Mouse (Mus musculus) intestine, embryonic 15.5 days (tissue): ENCODE measurements at regions not wholly inside any gene's neighbourhood (a gene's known extent, or its start where the extent isn't known, plus 50 kb on each side); places are given as distances from the start of the nearest gene placed in this dataset.

Experiments
- ATAC-seq: fragments of 200-750 bp; cut with Nextera tagmentation; 2 replicates; pipeline ENCODE4 v1.8.0; 2017; ENCODE audit warnings: moderate TSS enrichment, moderate library complexity
- H3K27ac ChIP-seq: fragments of 300-500 bp; sonication (generic); 2 replicates; pipeline ENCODE4 v1.5.1; 2015; ENCODE audit warnings: mild to moderate bottlenecking, inconsistent platforms
- H3K27me3 ChIP-seq: fragments of 300-500 bp; sonication (generic); replicated peaks from 2 replicates; pipeline ENCODE4 v1.6.1; 2015; ENCODE audit warnings: inconsistent platforms
- H3K36me3 ChIP-seq: fragments of 300-500 bp; sonication (generic); 2 replicates; pipeline ENCODE4 v1.6.1; 2015; ENCODE audit warnings: inconsistent platforms
- H3K4me1 ChIP-seq: fragments of 300-500 bp; sonication (generic); replicated peaks from 2 replicates; pipeline ENCODE4 v1.6.1; 2015; ENCODE audit warnings: inconsistent platforms
- H3K4me2 ChIP-seq: fragments of 300-500 bp; sonication (generic); replicated peaks from 2 replicates; pipeline ENCODE4 v1.6.1; 2015; ENCODE audit warnings: mild to moderate bottlenecking, inconsistent platforms
- H3K4me3 ChIP-seq: fragments of 300-500 bp; sonication (generic); replicated peaks from 2 replicates; pipeline ENCODE4 v1.5.1; 2015; ENCODE audit warnings: inconsistent platforms
- H3K9ac ChIP-seq: fragments of 300-500 bp; sonication (generic); 2 replicates; pipeline ENCODE4 v1.6.1; 2015; ENCODE audit warnings: inconsistent platforms
- H3K9me3 ChIP-seq: fragments of 300-500 bp; sonication (generic); 2 replicates; pipeline ENCODE4 v1.6.1; 2016; ENCODE audit warnings: inconsistent platforms
- WGBS: fragments of 180-500 bp; shearing (Covaris S2); methylation state at CpG from one replicate; pipeline ENCODE4 v1.1.7; 2015; 5-methylcytosine and 5-hydroxymethylcytosine counted together

- WGBS, result 76% methylated on average over 4 of the region's 4 CpGs
- Histone ChIP-seq H3K9me3 (no peaks in the 10 kb centered on the region), H3K9ac (no peak overlapping the region), H3K4me2 (no peak overlapping the region), H3K27me3 (no peaks in the 10 kb centered on the region), H3K4me3 (no peak overlapping the region), H3K27ac (no peak overlapping the region), H3K4me1 (no peaks in the 10 kb centered on the region), H3K36me3 (no peaks in the 10 kb centered on the region)
- ATAC-seq, result no peak
Observed at GRCm38 (mm10) chr4:72688842-72689241, 163.6 kb downstream of the Aldoart1 start.

- Histone ChIP-seq H3K9ac (no peak overlapping the region), H3K9me3 (no peaks in the 10 kb centered on the region), H3K4me2 (no peak overlapping the region), H3K4me1 (no peaks in the 10 kb centered on the region), H3K27me3 (no peaks in the 10 kb centered on the region), H3K36me3 (no peaks in the 10 kb centered on the region), H3K4me3 (no peak overlapping the region), H3K27ac (no peak overlapping the region)
- ATAC-seq, result no peak
- 66% methylated on average over 2 of the region's 2 CpGs for WGBS
Observed at GRCm38 (mm10) chr4:72674006-72674405, 178.4 kb downstream of the Aldoart1 start.

DNA sequence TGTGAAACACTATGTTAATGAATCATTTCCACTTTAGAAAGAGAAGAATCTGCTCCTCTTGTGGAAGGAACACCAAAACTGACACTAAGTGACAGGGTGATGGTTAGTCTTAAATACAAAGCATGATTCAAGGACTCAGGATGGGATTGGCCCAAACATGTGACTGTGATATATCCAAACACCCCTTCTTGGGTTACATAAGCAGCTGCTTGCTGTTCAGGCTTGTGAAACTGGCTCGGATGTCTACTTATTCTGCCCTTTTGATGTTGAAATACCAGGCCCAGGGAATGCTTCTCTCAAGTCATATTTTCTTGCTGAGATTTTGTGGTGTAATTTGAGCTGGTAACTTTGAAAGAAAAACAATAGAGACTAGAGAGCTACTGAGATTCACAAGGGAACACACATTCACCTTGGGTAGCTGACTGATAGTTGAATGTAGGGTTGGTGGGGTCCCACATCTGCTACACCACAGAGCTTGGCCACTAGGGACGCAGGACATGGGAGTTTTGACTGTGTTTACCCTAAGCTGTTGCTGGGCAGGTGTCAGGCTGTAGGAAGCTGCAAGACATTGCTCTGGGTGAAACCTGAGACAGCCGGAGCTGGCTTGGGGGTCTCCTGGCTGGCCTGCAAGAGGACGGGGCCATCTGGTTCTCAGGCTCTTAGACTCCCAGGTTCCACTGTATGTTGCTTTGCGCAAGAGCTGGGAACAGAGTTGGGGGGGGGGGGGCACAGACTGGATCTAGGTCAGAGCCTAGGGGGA is 180.6 kb downstream of the Aldoart1 start:
- Histone ChIP-seq H3K27ac (no peak overlapping the region), H3K9ac (no peak overlapping the region), H3K36me3 (no peaks in the 10 kb centered on the region), H3K4me1 (no peaks in the 10 kb centered on the region), H3K27me3 (no peaks in the 10 kb centered on the region), H3K4me2 (no peak overlapping the region), H3K9me3 (no peaks in the 10 kb centered on the region), H3K4me3 (no peak overlapping the region)
- WGBS, result 67% methylated on average over 5 of the region's 5 CpGs
- no peak for ATAC-seq

- Histone ChIP-seq H3K27ac (no peak overlapping the region), H3K4me1 (no peaks in the 10 kb centered on the region), H3K4me3 (no peak overlapping the region), H3K9ac (no peak overlapping the region), H3K27me3 (no peaks in the 10 kb centered on the region), H3K9me3 (no peaks in the 10 kb centered on the region), H3K36me3 (no peaks in the 10 kb centered on the region), H3K4me2 (no peak overlapping the region)
- no peak for ATAC-seq
- WGBS, result 89% methylated on average over 5 of the region's 5 CpGs
Observed at GRCm38 (mm10) chr4:72669827-72670494, 182.5 kb downstream of the Aldoart1 start.

DNA sequence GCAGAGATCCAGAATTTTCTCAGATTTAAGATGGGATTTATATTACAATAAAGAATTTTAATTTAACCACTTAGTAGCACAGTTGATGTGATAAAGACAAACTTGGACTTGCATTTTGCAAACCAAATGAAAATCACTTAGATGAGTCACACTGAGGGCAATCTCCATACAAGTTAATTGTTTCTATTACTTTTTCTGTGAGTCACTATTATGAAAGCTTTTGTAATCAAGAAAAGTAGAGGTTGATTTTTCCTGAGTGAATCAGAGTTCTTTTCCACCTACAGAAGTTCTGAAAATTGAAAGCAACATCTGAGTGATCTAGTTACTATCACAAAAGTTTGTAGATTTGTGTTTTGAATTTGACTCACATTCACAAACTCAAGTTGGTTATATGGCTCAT is 188.1 kb downstream of the Aldoart1 start:
- H3K36me3 ChIP-seq, result no peaks in the 10 kb centered on the region
- no peak overlapping the region for H3K27ac ChIP-seq
- no peaks in the 10 kb centered on the region for H3K27me3 ChIP-seq
- no peak overlapping the region for H3K4me2 ChIP-seq
- no peaks in the 10 kb centered on the region for H3K9me3 ChIP-seq
- no peaks in the 10 kb centered on the region for H3K4me1 ChIP-seq
- no peak for ATAC-seq
- no peak overlapping the region for H3K9ac ChIP-seq
- no peak overlapping the region for H3K4me3 ChIP-seq

GRCm38 (mm10) chr4:72662477-72662876 is 190.0 kb downstream of the Aldoart1 start:
- ATAC-seq, result no peak
- no peak overlapping the region for H3K4me2 ChIP-seq
- H3K27ac ChIP-seq, result no peak overlapping the region
- no peaks in the 10 kb centered on the region for H3K27me3 ChIP-seq
- no peaks in the 10 kb centered on the region for H3K4me1 ChIP-seq
- no peaks in the 10 kb centered on the region for H3K36me3 ChIP-seq
- H3K9ac ChIP-seq, result no peak overlapping the region
- no peak overlapping the region for H3K4me3 ChIP-seq
- H3K9me3 ChIP-seq, result no peaks in the 10 kb centered on the region

- Histone ChIP-seq H3K4me1 (no peaks in the 10 kb centered on the region), H3K4me2 (no peak overlapping the region), H3K9me3 (no peaks in the 10 kb centered on the region), H3K27me3 (no peaks in the 10 kb centered on the region), H3K27ac (no peak overlapping the region), H3K36me3 (no peaks in the 10 kb centered on the region), H3K9ac (no peak overlapping the region), H3K4me3 (no peak overlapping the region)
- WGBS, result 96% methylated on average over 1 of the region's 1 CpGs
- no peak for ATAC-seq
Observed at GRCm38 (mm10) chr4:72656206-72656605, 196.2 kb downstream of the Aldoart1 start.

- no peak for ATAC-seq
- Histone ChIP-seq H3K9ac (no peak overlapping the region), H3K36me3 (no peaks in the 10 kb centered on the region), H3K9me3 (no peaks in the 10 kb centered on the region), H3K4me3 (no peak overlapping the region), H3K27ac (no peak overlapping the region), H3K4me2 (no peak overlapping the region), H3K4me1 (no peaks in the 10 kb centered on the region), H3K27me3 (no peaks in the 10 kb centered on the region)
- 90% methylated on average over 1 of the region's 1 CpGs for WGBS
Observed at GRCm38 (mm10) chr4:72647130-72647529, 205.3 kb downstream of the Aldoart1 start.

GRCm38 (mm10) chr4:72629416-72629815 is 223.0 kb downstream of the Aldoart1 start:
- 43% methylated on average over 3 of the region's 3 CpGs for WGBS
- no peaks in the 10 kb centered on the region for H3K27me3 ChIP-seq
- H3K4me2 ChIP-seq, result no peak overlapping the region
- H3K27ac ChIP-seq, result no peak overlapping the region
- ATAC-seq, result no peak
- no peak overlapping the region for H3K4me3 ChIP-seq
- H3K4me1 ChIP-seq, result no peaks in the 10 kb centered on the region
- no peaks in the 10 kb centered on the region for H3K36me3 ChIP-seq
- H3K9me3 ChIP-seq, result no peaks in the 10 kb centered on the region
- H3K9ac ChIP-seq, result no peak overlapping the region

GRCm38 (mm10) chr4:72627219-72627930 is 225.1 kb downstream of the Aldoart1 start:
- Histone ChIP-seq H3K4me2 (no peak overlapping the region), H3K9ac (no peak overlapping the region), H3K27me3 (no peaks in the 10 kb centered on the region), H3K9me3 (no peaks in the 10 kb centered on the region), H3K27ac (no peak overlapping the region), H3K36me3 (no peaks in the 10 kb centered on the region), H3K4me1 (no peaks in the 10 kb centered on the region), H3K4me3 (no peak overlapping the region)
- WGBS, result 67% methylated on average over 5 of the region's 5 CpGs
- no peak for ATAC-seq

GRCm38 (mm10) chr4:72605107-72605506 is 247.3 kb downstream of the Aldoart1 start:
- ATAC-seq, result no peak
- Histone ChIP-seq H3K4me1 (no peaks in the 10 kb centered on the region), H3K27ac (no peak overlapping the region), H3K4me2 (no peak overlapping the region), H3K9ac (no peak overlapping the region), H3K4me3 (no peak overlapping the region), H3K9me3 (no peaks in the 10 kb centered on the region), H3K36me3 (no peaks in the 10 kb centered on the region), H3K27me3 (no peaks in the 10 kb centered on the region)
- 85% methylated on average over 4 of the region's 4 CpGs for WGBS

DNA sequence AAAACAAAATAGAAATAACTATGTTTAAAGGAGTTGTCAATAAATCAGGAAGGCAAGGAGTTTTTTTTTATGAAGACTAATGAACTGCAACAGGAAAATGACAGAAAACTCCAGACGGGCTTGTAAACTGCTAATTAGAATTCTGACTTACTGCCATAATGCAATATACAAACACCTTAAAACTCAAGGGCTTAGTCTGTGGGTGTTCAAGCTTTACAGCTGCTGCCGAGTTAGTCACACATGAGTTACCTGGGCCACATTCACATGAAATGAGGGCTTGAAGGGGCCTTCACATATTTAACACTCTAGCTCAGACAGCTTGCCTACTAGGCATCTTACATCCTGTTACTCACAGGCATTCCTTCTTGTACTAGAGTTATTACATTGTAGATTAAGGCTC is 256.9 kb downstream of the Aldoart1 start:
- Histone ChIP-seq H3K4me2 (no peak overlapping the region), H3K4me1 (no peaks in the 10 kb centered on the region), H3K9me3 (no peaks in the 10 kb centered on the region), H3K9ac (no peak overlapping the region), H3K27ac (no peak overlapping the region), H3K4me3 (no peak overlapping the region), H3K27me3 (no peaks in the 10 kb centered on the region), H3K36me3 (no peaks in the 10 kb centered on the region)
- WGBS, result 71% methylated on average over 2 of the region's 2 CpGs
- ATAC-seq, result no peak
